Mouse (Mus musculus) spleen, postnatal 4 days (tissue): ENCODE measurements around the gene Large1.
"Not testable (repeated sequence)": the region's sequence is repeated elsewhere in the genome, so short reads cannot be mapped to it uniquely, and the experiment has no call there.

Experiments used
- DNase-seq, 2 experiments: peaks; one replicate each; pipeline ENCODE4 v3.0.0; 2022; ENCODE audit warnings: low spot score in 2 of 2

The Large1 gene

DNA sequence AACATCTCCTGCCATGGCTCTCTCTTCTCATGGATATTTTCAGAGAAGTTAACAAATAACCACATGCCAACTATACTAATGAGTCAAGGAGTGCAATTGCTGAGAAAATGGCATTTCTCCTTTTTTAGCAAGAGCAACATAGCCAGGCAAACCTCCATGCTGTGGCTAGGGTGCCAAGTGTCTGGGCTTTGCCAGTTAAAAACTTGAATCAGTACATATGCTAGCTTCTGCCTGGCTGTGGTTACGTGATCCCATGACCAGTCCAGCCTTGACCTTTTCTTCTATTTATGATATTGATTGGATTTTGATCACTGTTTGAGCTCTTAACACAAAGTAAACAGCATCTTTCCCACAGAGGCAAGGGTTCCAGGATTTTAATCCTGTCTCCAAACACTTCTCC, 335.7 kb downstream of the Large1 start:
- DNase-seq: no peak

DNA sequence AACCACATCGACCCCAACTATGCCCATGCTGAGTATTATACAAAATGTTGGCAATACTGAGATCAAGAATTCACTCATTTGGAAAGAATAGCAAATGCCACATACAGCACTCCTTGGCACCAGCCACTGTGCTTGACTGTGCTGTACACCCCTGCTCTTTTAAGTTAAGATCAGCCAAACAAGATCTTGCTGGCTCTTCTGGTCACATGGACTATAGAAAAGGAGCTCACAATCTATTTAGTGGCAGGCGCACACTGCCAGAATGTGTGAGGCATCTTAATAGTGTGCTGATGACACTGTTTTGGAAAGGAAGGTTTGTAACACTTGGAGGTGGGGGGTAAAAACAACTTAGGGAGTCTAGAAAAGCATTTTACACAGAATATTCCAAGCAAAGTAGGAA, 337.0 kb downstream of the Large1 start:
- no peak for DNase-seq

DNA sequence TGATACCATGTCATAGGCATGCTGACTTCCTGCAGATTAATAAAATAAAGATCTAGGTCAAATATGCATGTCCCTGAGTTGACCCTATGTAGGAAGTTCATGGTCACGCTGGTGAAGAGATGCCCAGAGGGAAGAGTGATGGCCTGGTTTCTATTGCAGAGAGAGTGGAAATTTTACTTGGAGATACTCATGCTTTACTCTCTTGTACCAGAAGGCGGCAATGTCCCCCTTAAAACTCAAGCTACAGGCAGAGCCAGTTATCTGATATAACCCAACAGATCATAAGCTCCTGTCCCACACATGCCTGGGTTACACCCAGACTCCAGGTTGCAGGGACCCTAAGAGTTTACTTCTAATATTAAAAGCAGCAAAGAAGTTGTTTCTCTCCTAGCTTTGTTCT, 345.9 kb downstream of the Large1 start:
- no peak for DNase-seq

DNA sequence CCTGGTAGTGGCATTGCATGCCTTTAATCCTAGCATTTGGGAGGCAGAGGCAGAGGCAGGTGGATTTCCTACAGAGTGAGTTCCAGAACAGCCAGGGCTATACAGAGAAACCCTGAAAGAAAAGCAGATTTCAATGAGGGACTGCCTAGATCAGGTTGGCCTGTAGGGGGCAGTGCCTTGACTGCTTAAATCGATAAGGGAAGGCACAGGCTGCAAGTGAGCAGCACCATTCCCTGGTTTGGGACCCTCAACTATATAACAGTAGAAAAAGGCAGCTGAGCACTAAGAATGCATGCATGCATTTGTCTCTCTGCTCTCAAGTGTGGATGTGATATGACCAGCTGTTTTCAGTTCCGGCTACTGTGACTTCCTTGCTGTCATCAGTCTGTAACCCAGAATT, 349.5 kb downstream of the Large1 start:
- no peak for DNase-seq

DNA sequence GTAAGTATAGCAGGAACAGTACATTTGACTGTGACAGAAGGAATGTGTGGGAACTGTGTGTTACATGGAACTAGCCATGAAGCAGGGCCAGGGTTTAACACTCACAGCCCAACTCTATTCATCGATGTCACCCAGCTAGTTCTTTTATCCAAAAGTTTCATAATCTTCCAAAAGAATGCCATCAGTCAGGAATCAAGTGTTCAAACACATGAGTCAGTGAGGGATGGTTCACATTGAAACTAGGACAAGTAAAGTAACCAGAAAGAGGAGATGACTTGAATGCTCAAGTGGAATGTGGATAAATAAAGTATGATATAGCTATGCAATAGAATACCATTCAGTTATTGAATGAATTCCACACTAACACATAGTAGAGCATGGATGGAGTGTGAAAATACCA, 359.5 kb downstream of the Large1 start:
- DNase-seq: no peak

DNA sequence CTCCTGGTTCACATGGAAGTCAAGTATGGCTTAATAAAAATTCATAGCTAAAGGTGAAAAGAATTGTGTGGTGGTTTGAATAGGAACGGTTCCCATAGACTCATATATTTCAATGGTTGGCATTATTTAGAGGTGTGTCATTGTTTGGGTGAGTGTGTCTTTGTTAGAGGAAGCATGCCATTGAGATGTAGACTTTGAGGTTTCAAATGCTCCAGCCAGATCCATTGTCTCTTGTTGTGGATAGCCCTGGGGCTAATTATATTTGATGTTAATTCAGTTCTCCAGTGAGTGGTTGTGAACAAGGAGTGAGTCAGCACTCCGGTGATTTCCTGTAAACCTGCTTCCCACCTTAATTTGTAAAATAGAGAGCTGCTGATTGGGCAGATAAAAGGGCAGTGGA, 362.9 kb downstream of the Large1 start:
- DNase-seq: no peak

DNA sequence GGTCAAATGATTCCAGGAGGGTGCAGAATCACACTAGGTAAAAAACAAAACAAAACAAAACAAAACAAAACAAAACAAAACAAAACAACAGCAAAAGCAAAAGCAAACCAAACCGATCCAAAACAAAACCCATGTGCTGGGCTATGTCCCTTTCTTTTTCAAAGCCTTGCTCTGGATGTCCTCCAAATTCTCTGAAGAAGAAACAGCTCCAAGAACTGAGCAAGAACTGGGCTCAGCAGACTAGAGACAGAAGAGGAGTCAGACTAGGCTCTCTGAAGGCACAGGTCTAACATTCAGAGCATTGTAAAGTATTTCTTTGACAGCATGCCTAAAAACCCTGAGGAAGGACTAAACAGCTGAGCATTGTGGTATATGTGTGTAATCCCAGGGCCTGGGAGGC, 370.5 kb downstream of the Large1 start:
- DNase-seq: no peak

DNA sequence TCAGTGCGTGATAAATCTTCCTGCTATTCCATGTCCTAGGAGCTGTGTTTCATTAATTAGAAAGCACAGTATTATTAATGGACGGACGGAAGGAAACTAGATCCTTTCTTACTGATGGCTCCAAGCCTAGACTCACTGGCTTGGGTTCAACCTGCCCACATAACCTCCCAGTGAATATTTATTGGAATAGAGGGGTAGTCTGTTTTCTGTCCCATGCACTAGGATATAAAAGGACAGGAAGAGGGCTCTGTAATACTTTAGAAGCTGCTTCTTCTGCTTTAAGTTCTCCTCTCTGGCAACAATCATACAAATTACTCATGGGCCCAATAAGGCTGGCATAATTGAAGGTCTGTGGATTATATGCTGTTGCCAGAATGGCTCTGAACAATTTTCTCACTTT, 398.3 kb downstream of the Large1 start:
- no peak for DNase-seq

DNA sequence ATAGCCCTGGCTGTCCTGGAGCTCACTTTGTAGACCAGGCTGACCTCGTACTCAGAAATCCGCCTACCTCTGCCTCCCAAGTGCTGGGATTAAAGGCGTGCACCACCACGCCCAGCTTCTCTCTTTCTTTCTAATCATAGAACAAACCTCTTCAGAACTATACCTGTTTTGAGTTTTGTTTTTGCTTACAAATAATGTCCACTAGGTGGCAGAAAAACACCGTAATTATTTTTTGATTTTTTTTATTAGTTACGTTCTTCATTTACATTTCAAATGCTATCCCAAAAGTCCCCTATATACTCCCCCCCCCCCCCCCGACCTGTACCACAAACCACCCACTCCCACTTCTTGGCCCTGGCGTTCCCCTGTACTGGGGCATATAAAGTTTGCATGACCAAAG, 411.9 kb downstream of the Large1 start:
- not testable (repeated sequence) for DNase-seq

DNA sequence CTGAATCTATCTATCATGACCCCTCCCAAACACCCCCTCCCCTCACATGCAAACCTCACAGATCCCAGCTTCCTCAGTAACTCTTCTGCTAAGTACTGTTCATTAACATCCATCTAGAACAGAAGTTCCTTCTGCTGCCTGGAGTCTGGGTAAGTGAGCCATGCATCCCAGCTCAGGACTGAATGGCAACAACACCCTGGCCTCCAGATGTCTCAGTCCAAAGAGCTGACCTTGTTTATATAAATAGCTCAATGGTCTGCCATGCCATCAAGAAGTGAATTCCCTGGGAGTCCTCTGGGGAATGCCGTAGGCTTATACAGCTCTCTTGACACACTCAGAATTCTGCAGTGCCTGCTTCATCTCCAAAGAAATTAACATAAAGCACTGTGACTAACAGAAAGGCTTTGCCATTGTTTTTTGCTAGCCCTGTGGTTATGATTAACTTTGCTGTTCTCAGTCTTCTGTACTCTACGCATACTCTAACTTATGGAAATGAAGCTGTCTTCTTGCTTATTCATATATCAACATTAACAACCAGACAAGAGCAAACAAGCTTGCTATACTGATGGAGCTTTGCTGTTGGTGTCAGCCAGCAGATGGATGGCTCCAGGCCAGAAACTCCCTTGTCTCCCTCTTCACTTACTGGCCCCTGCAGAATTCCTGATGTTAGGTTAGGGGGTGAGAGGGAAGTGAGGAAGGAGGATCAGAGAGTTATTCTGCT, 434.0 kb downstream of the Large1 start:
- no peak for DNase-seq

DNA sequence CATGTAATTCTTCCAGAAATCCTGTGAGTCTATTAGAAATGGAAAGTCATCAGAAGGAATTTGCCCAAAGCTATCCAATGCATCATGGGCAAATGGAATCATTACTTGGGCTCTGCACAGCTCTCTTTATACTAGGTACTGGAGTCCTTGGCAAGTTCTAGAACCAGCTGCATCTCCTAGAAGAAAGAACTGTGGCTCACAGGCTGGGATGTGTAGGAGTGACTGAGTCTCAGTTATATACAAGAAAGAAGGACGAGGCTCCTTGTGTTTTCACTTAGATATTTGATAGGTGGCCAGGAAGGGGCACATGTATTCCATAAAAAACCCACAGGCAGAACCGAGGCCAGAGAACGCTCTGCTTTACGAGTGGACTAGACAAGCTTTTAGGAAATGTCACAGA, 447.8 kb downstream of the Large1 start:
- no peak for DNase-seq

DNA sequence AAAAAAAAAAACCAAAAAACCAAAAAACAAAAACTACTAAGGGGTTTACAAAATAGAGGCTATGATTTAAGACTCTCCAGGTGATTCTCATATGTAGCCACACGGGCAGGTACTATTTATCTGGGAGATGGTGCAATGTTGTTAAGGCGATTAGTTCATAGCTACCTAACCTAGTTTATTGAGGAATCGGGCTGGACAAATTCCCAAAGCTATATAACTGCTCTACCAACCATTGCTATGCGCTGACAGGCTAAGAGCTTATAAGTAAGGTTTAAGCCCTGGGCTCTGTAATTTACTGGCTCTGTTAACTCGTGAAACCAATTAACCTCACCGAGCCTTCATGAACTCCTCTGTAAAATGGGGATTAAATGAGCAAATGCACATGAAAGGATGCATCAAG, 451.7 kb downstream of the Large1 start:
- no peak for DNase-seq

DNA sequence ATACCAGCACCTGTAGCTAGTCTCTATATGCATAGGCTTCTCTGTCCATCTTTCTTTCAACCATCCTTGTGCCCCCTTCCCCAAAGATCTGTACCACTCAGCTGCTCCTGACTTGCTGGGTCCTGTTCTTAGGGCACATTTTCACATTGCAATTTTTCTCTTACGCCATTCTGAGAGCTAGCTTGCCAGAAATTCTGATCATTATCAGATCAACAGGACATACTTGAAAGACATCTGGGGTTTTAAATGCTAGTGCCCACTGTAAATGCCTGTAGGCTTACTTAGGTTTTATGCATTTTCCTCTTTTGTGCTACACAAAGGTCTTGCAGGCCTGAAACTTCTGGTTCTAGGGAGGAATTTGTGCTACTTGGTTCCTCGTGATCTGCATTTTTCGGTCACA, 454.0 kb downstream of the Large1 start:
- no peak for DNase-seq

DNA sequence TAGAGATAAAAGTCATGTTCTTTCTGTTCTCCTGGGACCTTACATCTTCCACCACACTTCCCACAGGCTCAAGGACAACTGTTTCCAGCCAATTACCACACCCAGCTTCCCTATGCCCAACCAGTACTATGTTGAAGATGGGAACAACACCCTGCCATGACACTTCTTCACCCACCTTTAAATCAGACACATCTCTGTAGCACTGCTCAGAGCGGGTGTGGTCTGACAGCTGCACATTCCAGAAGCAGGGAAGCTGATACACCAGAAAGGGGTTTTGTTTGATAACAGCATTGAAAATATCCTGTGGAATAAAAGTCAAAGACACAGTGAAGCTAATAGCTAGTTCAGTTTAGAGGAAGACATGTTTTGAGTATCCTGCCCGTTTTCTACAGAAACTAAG, 470.3 kb downstream of the Large1 start:
- DNase-seq: no peak

DNA sequence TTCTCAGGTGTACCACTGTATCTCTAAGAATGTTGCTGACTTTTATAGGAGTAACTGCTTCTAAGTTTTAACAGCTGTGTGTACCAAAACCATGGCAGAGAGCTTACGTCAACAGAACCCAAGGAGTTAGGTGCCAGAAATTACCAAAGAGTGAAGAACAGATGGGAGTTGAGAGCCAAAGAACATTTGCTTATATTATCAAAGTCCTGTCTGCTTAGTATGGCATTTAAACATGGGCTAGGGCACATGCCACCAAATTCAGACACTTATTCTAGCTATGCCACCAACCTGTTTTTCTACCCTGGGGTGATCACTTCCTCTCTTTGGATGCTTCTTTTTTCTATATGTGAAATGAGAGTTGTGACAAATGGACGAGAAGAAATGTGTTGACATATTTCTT, 479.9 kb downstream of the Large1 start:
- no peak for DNase-seq

DNA sequence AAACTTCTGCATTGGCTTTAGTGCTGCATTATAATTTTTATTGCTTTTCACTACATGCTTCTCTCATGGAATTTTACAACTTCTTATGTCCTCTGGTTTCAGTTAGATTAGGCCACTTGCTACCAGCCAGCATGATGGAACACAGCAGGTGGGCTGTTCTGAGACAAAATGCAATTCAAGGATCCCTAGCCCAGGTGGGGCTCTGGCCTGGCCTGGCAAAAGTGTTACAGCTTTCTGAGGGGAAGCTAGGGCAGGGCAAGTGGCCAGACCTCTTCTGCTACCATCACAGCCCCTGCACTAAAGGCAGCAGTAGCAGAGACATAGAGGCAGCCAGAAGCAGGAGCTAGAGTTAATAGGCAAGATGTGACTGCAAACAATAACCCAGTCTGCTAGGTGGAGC, 506.5 kb downstream of the Large1 start:
- DNase-seq: no peak

DNA sequence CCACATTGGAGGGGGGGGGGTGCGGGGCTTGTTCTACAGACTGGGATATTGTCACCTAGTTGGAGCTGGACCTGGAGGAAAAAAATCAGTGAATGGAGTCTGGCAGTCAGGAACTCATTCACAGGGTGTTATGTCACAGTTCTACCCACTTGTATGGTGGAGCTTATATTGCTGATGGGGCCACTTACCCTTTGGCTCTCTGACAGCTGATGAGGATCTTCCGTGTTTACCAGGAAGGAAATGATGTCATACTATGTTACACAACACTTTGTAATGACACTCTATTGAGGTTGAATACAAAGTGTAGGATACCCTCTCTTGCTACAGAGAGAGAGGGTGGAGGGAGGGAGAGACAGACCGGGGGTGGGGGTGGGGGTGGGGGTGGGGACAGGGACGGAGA, 517.5 kb downstream of the Large1 start:
- no peak for DNase-seq

DNA sequence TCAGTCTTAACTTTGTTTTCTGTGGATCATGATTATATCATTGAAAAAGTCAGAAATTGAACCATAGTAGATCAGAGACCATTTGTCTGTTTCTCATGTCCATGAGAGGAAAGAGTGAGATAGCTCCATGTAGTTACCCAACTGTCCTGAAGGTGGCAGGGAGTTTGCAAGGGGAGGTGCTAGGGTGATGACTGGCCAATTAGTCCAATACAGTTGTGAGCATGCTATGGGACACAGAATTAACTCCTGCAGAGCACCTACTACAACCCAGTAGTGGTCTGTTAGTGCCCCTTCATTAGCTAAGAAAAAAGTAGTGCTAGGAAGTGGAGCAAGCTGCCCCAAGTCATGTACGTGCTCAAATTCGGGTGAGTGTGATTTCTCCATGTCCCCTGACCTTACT, 520.2 kb downstream of the Large1 start:
- DNase-seq: no peak

DNA sequence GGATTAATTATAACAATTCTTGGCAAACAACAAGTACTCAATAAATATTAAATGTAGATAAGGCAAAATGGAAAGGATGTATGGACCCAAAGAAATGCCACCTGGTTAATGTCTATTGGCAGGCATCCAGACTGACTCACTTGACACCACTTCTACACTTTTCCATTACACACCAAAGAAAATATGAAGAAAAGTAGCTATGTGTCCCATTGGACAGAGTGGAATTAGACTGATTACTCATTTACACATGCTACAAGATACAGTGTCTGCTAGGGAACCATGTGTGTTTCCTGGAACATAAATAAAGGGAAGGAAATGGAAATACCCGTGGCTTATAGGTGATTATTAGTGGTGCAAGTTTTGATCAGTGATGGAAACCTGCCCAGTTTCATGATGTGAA, 521.0 kb downstream of the Large1 start:
- DNase-seq: no peak

DNA sequence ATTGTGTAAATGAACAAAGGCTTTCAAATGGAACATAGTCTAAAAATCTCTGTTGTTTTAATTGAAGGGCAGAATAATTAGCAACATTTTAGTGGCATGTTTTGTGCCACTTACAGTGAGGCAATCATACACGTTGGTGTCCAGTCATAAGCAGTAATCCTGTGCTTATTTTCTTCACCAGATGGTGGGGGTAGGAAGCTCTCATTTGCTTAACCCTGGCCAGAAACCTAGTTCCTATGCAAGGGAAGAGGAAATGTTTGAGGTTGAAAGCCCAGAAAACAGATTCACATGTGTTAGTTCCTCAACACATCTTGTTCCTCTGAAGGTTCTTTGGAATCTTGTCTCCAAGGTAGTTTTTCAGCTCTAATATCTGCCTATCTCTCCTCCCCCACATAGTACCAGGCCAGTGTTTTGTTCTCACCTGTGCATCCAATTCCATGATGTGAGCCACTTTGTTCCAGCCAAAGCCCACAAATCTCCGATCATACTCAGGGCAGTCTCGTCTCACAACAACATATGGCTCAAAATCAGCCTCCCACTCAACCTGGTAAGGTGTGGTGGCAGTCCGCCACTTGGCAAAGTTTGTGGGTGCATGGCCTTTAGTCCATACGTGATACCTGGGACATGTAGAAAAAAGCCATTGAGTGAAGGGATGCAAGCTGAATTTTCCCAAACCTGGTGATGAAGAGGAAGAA, 535.5 kb downstream of the Large1 start:
- DNase-seq: no peak

DNA sequence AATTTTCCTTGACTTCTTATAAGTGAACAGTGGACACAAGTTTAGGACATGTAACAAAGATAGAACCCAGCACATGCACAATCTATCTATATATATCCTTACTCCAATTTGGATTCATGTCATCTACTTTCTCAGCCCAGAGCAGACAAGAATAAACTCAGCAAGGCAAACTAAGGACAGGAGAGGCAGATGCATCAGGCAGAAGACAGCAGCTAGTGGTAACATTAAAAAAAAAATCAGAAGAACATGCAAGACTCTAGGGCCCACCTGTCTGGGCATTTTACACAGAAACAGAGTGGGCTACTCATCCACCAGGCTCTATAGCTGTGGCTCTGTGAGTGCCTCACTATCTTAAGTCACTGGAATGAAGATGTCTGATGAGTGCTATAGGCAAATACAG, 536.7 kb downstream of the Large1 start:
- DNase-seq: no peak

DNA sequence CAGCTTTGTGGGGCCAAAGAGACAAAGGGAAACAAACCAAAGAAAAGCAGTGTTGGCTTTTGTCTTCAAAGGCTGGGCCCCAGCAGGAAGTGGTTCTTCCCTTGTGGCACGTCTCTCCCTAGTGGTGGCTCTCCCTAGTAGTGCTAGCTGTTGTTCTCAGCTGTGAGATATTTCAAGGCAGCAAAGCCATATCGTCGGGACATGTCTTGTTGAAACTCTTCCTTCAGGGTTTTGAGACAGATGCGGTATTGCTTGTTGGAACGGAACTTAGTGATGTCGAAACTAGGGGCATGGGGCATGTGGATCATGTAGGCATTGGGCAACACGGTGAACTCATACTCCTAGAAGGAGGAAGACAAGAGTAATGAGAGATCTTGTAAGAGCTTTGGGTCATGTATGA, 537.7 kb downstream of the Large1 start:
- DNase-seq: no peak

DNA sequence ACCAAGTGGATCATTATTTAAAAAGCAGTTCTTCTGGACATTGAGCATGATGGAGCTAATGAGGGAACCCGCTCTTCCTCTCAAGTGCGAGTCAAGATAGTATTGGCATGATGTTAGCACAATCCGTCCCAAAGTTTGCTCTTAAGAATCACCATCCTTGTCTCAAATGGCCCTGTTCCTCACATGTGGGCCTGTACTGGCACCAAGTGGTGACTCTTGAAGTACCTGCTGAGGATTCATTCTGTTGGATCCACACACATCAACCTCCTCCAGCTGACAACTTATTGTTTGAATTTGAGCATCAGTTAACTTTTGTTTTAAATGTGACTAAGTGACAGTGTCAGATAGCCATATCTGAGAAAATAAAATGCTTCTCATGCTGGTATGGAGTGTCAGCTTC, 540.6 kb downstream of the Large1 start:
- DNase-seq: no peak

DNA sequence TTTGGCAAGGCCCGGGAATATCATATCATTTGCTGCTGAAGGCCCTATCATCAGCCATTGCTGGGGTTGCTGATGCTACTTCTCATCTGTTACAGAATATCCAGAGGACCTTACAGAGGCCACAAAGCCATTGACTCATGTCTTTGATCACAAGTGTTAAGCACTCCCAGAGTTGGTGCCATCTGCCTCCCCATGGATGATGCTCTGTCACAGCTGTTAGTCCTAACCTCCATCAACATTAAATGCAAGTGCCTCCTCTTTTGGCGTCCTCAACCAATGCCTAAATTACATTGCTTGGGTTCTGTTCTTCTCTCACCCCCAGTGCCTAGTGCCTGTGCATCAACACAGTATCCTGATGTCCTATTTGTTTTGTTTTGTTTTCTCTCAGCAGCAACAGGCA, 551.8 kb downstream of the Large1 start:
- no peak for DNase-seq
